In the genomic region with DNA sequence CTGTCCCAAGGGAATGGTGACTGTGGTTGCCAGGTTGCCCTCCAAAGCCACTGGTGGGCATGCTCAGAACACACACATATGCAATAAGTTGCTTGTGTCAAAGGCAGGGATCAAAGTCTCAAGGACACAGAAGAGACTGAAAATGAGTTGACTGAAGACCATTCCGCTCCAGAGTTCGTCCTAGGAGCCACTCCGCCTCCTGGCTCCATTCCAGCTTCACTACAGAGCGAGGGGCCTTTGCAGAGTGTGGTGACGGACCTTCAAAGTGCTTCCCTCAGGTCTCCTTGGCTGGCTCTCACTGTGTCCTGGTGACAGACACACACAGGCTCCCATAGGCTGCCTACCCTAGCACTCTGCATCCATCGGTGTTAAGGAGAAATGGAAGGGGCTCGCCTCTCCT, we compare ENCODE assay signal across 20 mouse cellular contexts. TPM values are rescaled to one million over a fixed set of nuclear protein-coding genes. Genes with fewer than 3 reads are reported as not detected.
DNase-seq lines count a peak whose midpoint lies in the region; ATAC-seq and TF ChIP-seq lines count a peak whose summit lies in the region.
"Had no signal": no experiment of that assay in that cellular context is flagged by ENCODE, and none has a peak within 500 bp of the region (broad histone marks: within the 10 kb centered on the region; RNA-seq: fewer than 3 reads in every experiment).

No protein-coding gene starts in this region.

- no peak overlapping the region for H3K4me3 ChIP-seq in gastrocnemius, adult 2 months
- no peak overlapping the region for H3K4me3 ChIP-seq in hindbrain, postnatal 0 days (ENCODE audit: low read length)
- H3K4me3 ChIP-seq in hindbrain, embryonic 12.5 days = no peak overlapping the region
- H3K4me3 ChIP-seq: embryonic facial prominence, embryonic 13.5 days; limb, embryonic 13.5 days; midbrain, embryonic 13.5 days; neural tube, embryonic 13.5 days had no signal

- DNase-seq in gastrocnemius, adult 2 months = peak; percentile 12
- no peak for DNase-seq in gastrocnemius, postnatal 25 days
- peak; percentile 57 for DNase-seq in hindbrain, postnatal 0 days (ENCODE audit: low spot score)
- peak; percentile 31 to 37 for DNase-seq in adrenal gland, postnatal 36 days
- DNase-seq in kidney, postnatal 10 days = peak; percentile 71
- DNase-seq in frontal cortex, postnatal 10 days (ENCODE audit: low spot score in 2 of 2) = no peak
- DNase-seq in gastrocnemius, postnatal 14 days = no peak
- DNase-seq: B cell, adult 2 months; cerebellum, postnatal 25 days; gastrocnemius, postnatal 10 days; layer of hippocampus, postnatal 36 days; lung, postnatal 36 days; thymus, postnatal 4 days had no signal

- intact Hi-C loops in gastrocnemius, adult 2 months (cut with DNase I) = no loop called here
- intact Hi-C loops in gastrocnemius, postnatal 14 days (cut with DNase I; ENCODE audit: low total_unique reads) = no loop called here

- no peak overlapping the region for H3K4me2 ChIP-seq in hindbrain, postnatal 0 days (ENCODE audit: low read depth, low read length)
- H3K4me2 ChIP-seq in hindbrain, embryonic 12.5 days (replicated peaks) = no peak overlapping the region
- H3K4me2 ChIP-seq: embryonic facial prominence, embryonic 13.5 days; limb, embryonic 13.5 days; midbrain, embryonic 13.5 days; neural tube, embryonic 13.5 days had no signal

- no peak overlapping the region for H3K9ac ChIP-seq in hindbrain, postnatal 0 days (replicated peaks; ENCODE audit: low read length)
- no peak overlapping the region for H3K9ac ChIP-seq in hindbrain, embryonic 12.5 days
- H3K9ac ChIP-seq: embryonic facial prominence, embryonic 13.5 days; limb, embryonic 13.5 days; midbrain, embryonic 13.5 days; neural tube, embryonic 13.5 days had no signal

- H3K9me3 ChIP-seq in hindbrain, postnatal 0 days (ENCODE audit: low read length) = no peaks in the 10 kb centered on the region
- H3K9me3 ChIP-seq in hindbrain, embryonic 12.5 days (replicated peaks) = no peaks in the 10 kb centered on the region
- H3K9me3 ChIP-seq: embryonic facial prominence, embryonic 13.5 days; limb, embryonic 13.5 days; midbrain, embryonic 13.5 days; neural tube, embryonic 13.5 days had no signal

- no peaks in the 10 kb centered on the region for H3K4me1 ChIP-seq in hindbrain, postnatal 0 days (ENCODE audit: insufficient read depth, low read length)
- H3K4me1 ChIP-seq in hindbrain, embryonic 12.5 days = peaks cover 10% of the 10 kb centered on the region

- ATAC-seq in hindbrain, postnatal 0 days = 0 out of 2 replicates have a peak, but pooled peaks have one; percentile 43
- ATAC-seq in hindbrain, embryonic 12.5 days (ENCODE audit: low FRiP score) = no peak
- ATAC-seq: inflammation-experienced regulatory T-cells, adult 6 months; midbrain, embryonic 13.5 days had no signal

- 35% methylated on average over 7 of the region's 7 CpGs for WGBS in hindbrain, postnatal 0 days
- WGBS in hindbrain, embryonic 12.5 days = 65% methylated on average over 7 of the region's 7 CpGs

- TF ChIP-seq CTCF in gastrocnemius, adult 2 months (IDR thresholded peaks at IDR 0.05) = no peak
- no peak for TF ChIP-seq CTCF in hindbrain, postnatal 0 days (IDR thresholded peaks at IDR 0.05; ENCODE audit: low read depth)

- no peaks in the 10 kb centered on the region for H3K36me3 ChIP-seq in hindbrain, postnatal 0 days (ENCODE audit: insufficient read depth, low read length)
- H3K36me3 ChIP-seq in hindbrain, embryonic 12.5 days = no peaks in the 10 kb centered on the region
- H3K36me3 ChIP-seq: limb, embryonic 13.5 days had no signal

- H3K27ac ChIP-seq in gastrocnemius, adult 2 months = no peak overlapping the region
- H3K27ac ChIP-seq in hindbrain, postnatal 0 days = no peak overlapping the region
- H3K27ac ChIP-seq in hindbrain, embryonic 12.5 days = no peak overlapping the region
- H3K27ac ChIP-seq: embryonic facial prominence, embryonic 13.5 days; limb, embryonic 13.5 days; midbrain, embryonic 13.5 days; neural tube, embryonic 13.5 days; stomach, postnatal 0 days had no signal

- no peaks in the 10 kb centered on the region for H3K27me3 ChIP-seq in hindbrain, postnatal 0 days (ENCODE audit: insufficient read depth, low read length)
- H3K27me3 ChIP-seq in hindbrain, embryonic 12.5 days = no peaks in the 10 kb centered on the region
- H3K27me3 ChIP-seq: embryonic facial prominence, embryonic 13.5 days; limb, embryonic 13.5 days; midbrain, embryonic 13.5 days; neural tube, embryonic 13.5 days had no signal

RNA-seq across cellular contexts. Expression of gene Gmpr, which starts 46.4 kb away (rescaled TPM):
- 100 to 1,000 TPM; 152 to 185 TPM for total RNA-seq in gastrocnemius, adult 2 months (2021)
- total RNA-seq in gastrocnemius, postnatal 25 days (2021) = 100 to 1,000 TPM; 132 to 159 TPM
- total RNA-seq in hindbrain, postnatal 0 days (2014; rRNA removed) = 21.7 and 27.9 TPM in 2 replicates
- 41.5 and 43.3 TPM in 2 replicates for polyA plus RNA-seq in hindbrain, postnatal 0 days (2015; fragmentation: Nextera tagmentation; extraction: Ambion mirVana)
- polyA plus RNA-seq in hindbrain, embryonic 12.5 days (2016; fragmentation: Nextera tagmentation; extraction: Ambion mirVana) = 19.3 and 20.8 TPM in 2 replicates
- 10 to 100 TPM; 16.9 to 34.3 TPM for total RNA-seq in adrenal gland, postnatal 36 days (2021)
- 100 to 1,000 TPM; 135 to 147 TPM for total RNA-seq in gastrocnemius, postnatal 14 days (2021)

Comparison
In these comparisons a context has a peak if more than half of its experiments do, and no peak if none do; other contexts are left out.
1. DNase-seq: peak in gastrocnemius, adult 2 months (single experiment), hindbrain, postnatal 0 days (single experiment), adrenal gland, postnatal 36 days (2 of 2) and kidney, postnatal 10 days (single experiment); none in gastrocnemius, postnatal 25 days (single experiment), frontal cortex, postnatal 10 days (0 of 2) and gastrocnemius, postnatal 14 days (single experiment).